Mouse (Mus musculus) spleen, postnatal 14 days (tissue): ENCODE data around the gene Il5.
"Not testable (repeated sequence)": the region's sequence is repeated elsewhere in the genome, so short reads cannot be mapped to it uniquely, and the experiment has no call there.

Source experiments
- DNase-seq, 2 experiments: peaks; one replicate each; pipeline ENCODE4 v3.0.0; 2021 to 2022; ENCODE audit warnings: low spot score in 2 of 2

Gene Il5

DNA sequence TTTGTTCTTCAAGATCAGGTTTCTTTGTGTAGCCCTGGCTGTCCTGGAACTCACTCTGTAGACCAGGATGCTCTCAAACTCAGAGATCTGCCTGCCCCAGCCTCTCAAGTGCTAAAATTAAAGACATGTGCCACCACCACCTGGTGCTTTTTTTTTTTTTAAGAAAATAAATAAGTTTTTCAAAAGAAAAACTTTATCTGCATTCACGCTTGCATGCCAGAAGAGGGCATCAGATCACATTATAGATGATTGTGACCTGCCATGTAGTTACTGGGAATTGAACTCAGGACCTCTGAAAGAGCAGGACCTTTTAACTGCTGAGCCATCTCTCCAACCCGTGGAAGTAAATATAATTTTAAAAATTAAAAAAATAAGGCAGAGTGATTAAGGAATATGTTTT lies 24.7 kb downstream of the Il5 start:
- no peak for DNase-seq

DNA sequence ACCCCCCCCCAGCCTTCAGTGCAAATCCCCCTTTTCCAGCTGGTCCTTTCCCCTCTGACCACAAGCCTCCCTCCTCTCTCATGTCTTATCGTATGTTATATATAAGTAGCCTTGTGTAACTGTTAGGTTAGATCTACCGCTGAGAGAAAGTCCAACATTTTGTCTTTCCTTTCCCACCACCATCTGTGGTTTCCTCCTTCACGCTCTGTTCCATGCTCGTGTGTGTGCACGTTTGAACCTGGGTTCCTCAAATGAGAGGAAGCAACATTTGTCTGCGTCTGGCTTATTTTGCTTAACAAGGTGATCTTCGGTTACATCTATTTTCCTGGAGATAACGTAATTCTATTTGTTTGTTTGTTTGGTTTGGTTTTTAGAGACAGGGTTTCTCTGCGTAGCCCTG lies 27.4 kb downstream of the Il5 start:
- DNase-seq = no peak

DNA sequence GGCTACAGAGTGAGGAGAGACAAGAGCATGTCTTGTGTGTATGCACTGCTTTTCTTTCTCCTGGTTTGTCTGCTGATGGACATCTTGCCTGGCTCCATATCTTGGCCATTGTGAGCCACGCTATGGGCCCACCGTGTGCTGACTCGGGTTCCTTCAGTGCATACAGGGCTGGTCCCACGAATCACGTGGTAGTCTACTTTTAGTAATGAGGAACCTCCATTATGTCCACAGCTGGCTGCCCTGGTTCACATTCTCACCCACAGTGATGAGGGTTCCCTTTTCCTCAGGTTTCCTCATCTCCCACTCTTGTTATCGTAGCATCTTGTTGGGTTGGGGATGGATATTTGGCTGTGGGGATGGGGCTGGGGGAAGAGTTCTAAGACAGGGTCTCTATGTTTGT lies 28.0 kb downstream of the Il5 start:
- no peak for DNase-seq

DNA sequence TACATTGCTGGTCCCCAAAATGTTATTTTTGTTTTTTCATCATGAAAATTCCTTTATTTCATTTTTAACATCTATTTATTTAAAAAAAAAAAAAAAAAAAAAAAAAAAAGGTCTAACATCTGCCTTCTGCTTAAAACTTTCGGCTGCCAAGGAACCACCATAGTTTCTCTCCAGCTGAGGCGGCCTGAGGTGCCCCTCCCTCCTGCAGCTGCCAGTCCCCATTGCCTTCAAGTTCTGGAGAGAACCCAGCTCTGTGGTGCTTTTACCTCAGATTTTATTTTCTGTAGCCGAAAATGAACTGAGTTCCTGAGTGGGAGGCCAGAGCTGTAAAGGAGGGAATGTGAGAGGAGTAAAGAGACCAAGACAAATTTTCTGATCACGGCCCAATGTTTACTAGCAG lies 28.7 kb downstream of the Il5 start:
- DNase-seq = no peak

DNA sequence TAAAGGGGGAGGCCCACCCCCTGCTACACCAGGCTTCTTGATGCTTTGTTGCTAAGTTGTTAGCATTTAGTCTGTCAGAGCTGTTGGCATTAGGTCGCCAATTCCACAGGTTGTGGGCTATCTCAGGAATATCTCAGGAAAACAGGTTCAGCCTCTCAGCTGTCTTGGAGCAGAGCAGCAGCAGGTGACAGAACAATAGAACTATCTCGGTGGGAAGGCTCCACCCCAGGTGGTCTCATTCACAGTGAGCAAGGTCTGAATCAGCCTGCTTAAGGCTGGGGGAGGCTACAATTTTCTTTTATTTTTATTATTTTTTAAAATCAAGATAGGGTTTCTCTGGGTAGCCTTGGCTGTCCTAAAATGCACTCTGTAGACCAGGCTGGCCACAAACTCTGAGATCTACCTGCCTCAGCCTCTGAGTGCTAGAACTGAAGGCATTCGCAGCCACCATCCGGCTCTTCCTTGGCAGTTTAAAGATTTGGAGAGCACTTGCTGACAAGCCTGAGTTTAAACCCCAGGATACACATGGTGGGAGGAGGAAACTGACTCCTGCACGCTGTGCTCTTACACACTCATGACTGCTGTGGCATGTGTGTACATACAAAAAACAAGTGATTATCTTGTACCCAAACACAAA lies 29.2 kb downstream of the Il5 start:
- DNase-seq = no peak

DNA sequence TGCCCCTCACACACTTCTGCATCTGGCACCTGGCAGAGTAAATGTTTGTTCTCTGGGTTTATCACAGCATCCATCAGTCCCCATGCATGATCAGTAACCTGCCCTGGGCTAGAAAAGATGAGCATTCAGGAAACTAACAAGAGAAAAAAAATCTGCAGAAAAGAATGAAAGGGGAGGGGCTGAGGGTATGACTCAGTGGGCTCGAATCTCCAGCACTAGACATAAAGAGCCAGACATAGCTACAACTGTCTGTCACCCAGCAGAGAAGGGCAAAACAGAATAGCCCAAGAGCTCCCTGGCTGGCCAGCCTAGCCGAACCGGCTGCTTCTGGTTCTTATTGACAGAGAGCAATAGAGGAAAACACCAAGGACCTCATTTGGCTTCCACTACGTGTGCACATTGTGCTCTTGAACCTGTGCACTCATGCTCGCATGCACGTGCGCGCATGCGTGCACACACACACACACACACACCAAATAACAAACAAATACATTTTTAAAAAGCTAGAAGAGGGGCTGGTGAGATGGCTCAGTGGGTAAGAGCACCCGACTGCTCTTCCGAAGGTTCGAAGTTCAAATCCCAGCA lies 34.5 kb downstream of the Il5 start:
- no peak for DNase-seq

DNA sequence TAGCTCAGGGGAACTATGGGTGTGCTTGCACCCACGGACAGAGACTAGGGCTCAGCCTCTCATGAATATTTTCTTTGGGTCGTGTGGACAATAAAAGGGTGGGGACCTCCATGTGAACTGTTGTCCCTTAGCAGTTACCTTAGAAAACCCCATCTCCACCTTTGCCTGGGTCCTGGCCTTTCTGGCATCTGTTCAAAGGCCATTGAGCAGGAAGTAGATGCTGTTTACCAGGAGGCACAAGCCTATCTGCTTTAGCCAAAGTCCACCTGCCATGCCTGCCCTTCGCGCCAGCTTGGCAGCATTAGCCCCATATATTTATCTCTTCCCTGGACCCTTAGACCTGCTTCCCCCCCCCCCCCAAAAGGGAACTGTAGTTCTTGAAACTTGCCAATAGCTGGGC lies 37.0 kb downstream of the Il5 start:
- no peak for DNase-seq

DNA sequence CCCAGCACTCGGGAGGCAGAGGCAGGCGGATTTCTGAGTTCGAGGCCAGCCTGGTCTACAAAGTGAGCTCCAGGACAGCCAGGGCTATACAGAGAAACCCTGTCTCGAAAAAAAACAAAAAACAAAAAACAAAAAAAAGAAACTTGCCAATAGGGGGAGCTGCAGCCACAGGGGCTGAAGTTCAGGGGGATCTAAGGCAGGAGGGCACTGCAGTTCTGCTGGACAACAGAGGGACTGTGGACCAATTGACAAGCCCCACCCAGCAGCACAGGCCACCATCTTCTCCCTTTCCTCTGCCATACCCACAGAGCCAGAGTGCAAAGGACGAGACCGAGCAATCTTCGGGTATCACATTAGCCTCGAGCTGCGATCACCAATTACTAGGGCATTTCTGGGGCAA lies 37.4 kb downstream of the Il5 start:
- DNase-seq = not testable (repeated sequence)

DNA sequence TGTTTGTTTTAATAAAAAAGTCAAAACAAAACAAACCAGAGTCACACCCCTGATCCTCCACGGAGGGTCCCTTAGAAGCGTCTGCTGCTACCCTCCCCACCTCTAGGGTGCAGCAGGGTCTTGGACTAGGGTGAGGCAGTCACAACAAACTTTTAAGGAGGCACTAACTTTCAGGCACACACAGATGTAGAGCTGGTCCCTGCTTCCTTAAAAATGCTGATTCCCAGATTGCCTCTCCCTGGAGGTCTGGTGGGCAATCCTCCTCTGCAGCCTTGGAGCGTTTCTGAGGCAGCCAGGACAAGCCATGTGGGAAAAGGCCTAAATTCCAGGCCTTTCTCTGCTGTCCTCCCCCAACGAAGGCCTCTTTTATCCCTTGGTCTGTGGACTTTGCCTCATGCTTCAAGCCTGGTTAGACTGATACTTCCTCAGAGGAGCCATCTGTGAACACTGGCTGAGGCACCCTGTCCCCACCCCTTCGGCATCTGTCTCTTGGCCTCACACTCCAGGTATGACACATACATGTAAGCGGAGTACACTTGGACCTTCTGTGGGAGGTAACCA lies 38.3 kb downstream of the Il5 start:
- DNase-seq = no peak

DNA sequence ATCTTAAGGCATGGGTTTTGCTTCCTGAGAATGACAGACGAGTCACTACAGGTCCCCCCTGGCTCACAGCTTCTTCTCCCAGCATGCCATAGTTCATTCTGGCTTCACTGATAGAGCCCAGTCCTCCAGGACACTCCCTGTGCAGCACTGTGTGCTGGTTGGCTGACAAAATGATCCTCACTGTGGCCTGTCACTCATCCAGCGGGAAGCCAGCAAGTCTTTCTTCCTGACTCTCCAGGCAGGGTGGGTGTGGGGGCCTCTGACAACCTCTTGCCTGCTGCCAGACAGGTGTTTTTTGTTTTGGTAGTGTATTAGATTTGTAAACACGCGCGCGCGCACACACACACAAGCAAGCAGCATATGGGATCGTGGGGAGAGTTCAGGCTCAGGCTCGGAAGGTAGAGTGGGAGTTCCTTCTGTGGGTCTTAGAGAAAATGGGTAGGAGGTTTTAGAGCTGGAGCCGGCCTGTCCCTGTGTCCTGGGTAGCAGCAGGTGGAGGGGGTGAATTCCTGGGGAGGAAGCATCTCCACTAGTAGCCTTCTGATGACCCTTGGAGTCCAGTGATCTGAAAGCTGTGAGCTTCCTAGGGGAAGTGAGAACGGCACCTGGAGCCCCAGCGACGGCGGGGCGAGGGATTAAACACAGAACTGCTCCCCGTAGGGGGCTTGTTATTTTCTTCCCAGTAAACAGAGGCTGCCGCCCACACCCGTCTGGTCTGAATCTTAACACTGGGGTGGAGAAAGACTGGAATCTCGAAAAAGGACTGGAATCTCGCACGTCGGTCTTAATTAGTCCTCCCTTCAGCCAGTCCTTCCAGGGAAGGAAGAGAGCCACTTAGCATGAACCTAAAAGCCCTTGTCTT lies 39.2 kb downstream of the Il5 start:
- no peak for DNase-seq

DNA sequence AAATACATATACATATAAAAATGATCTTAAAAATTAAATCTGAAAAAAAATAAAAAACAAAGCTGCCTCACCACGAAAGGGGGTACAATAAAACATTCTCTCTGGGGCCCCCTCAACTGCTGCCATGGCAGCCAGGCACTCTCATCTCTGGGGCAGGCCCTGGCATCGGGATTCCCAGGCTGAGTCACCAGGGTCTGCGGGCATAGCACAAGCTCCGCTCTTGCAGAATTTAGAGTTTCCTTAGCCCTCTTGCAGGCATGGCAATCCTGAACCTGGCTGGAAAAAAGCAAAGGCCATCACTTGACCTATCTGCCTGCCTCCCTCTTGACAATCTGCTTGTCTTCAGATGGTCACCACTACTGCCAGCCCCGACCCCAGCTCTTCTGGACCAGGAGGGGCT lies 40.7 kb downstream of the Il5 start:
- no peak for DNase-seq

DNA sequence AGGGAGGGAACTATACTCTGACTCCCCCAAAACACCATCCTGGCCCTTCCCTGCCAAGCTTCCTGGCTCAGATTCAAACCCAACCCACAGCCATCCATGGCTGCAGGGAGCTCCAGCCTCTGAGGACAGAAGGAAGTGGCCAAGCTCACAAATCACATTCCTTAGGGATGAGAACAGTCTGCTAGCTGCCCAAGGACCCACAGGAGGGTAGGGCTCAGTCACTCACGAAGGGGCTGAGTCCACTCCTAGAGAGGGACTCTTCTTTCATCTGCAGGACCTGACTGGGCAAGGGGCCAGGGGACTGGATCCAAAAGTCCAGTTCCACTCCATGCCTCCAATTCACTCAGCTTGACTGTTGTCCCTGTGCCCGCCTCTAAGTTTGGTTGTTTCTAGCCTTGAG lies 41.2 kb downstream of the Il5 start:
- DNase-seq = no peak

DNA sequence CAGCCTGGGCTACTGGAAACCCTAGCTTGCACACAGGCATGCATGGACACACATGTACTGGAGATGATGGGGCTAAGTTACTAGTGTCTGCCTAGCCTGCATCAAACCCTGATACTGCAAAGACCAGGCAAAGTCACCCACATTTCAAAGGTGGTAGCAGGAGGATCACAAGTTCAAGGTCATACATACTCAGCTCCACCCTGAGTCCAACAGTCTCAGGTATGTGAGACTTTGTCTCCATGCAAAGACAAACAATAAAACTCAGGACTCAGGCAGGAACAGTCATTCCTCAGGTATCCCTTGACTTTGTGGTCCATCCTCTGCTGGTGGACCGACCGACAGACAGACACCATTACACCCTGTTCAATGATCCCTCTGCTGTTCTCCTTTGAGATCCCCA lies 41.8 kb downstream of the Il5 start:
- DNase-seq = no peak

DNA sequence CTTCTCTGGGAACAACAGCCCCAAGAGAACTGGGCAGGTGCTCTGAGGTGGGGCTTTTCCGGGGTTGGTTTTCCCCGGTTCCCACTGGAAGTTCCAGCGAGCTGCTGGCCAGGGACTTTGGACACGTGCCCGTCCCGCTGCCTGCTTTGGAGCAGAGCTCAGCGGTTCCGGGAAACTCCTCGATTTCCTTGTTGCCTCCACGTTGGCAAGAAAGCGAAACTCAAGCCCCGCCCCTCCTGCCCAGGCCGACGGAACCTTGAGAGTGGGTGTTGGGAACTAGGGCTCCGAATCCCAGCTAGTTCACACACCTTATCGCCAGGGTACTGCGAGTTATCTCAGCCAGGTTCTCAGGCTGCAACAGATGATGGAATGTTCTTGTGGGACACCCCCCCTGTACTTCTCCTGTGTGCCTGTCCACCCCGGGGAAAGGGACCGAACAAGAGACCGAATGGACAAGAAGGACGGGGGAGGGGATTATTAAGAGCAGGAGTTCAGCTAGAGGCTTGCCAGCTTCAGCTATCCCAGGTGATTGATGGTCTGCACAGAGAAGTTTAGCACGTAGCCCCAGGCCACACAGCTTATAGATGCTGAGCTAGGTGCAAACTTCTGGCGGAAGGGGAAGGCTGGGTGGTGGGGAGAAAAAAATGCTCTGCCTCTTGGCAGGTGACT lies 42.4 kb downstream of the Il5 start:
- peak; percentile 41 to 59 for DNase-seq

DNA sequence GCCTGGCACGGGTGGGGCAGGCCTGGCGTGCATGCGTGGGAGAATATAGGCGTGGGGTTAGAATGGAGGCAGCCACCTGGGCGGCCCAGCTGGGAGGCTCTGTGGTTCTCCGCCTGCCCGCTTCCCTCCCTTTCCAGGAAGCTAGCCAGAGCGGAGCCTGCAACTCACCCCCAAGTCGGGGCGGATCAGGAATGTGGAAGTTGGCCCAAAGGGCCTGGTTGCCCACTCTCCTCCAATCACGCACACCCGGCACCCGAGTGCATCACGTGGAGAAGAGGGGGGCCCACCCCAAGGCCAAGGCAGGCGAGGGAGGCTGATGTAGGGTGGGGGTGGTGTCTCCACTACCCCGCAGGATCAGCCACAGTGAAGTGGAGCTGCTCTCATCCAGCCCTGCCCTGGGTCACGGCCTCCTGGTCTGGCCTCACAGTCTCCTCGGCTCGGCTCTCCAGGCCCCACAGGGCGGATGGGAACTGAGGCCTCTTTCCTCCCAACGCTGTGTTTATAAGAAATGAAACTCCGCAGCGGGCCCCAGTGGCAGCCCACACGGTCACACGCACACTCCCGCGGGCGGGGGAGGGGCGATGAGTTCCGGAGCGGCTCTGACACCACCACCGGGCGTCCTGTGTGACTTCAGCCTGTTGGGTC lies 43.0 kb downstream of the Il5 start:
- DNase-seq = peak; percentile 77 to 84

DNA sequence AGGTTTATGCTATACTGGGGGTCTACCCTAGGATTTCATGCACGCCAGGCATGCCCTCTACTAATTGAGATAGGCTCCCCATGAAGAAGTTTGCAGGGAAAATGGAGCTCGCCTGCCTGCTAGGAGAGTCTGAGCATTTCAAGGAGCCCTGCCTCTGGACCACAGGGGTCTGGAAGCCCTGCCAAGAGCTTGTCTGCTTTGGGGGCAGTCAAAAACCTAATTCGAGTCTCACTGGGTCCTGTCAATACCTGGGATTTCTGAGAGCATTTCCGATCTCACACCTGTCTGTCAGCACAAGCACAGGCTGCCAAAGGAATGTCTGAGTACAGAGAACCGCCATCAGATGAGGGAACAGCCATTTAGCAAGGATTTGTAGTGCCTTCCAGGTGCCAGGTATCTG lies 44.0 kb downstream of the Il5 start:
- DNase-seq = no peak

DNA sequence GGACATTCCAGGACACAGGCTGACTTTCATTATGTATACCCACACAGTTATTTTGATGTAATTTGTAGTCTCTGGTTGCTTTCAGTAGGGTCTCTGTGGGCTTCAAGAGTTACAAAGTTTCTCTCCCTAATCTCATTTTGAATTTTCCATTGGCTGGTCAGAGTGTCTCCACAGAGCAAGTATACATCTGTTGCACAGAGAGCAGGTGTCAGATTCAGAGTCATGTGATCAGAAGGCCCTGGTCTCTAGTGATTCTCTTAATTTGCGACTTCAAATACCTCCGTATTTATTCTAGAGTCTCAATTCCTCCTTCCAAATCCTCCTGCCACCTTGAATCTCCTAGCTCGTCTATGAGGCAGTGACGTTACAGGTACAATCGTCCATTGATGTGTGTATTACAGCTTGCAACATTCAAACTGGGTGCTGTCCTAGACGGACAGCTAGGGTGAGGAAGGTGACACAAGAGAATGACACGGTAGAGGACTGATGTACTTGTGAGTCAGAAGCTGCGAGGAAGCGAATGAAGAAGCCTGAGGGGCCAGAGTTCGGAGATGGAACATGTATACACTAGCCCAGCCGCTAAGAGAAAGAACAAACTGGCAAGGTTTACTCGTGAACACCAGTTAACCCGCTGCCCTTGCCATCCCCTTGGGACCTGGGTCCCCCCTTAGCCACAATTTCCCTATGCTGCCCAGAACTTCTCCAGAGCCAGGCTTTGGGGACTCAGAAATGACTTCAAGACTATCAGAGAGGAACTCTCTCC lies 48.0 kb downstream of the Il5 start:
- no peak for DNase-seq

DNA sequence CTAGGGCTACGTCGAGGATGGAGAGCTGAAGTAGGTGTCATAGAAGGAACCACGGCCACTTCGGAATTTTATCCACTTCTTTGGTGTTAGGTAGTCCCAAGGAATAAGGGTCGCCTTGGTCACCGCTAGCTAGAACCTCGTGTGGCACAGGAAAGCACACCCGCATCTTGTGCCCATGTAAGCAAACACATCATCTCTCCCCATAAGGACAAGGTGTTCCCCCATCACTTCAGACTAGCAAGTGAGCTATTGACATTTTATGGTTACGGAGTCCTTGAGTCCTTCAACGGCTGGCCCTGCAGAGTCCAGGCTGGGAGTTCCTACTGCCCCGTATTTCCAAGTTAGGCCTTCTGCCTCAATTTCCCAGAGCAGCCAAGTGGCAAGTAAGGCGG lies 48.6 kb downstream of the Il5 start:
- DNase-seq = no peak

DNA sequence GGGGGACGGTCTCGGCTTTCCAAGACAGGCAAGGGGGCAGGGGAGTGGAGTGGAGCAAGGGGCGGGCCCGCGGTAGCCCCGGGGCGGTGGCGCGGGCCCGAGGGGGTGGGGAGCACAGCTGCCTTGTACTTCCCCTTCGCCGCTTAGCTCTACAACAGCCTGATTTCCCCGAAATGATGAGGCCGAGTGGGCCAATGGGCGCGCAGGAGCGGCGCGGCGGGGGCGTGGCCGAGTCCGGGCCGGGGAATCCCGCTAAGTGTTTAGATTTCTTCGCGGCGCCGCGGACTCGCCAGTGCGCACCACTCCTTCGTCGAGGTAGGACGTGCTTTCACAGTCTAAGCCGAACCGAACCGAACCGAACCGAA lies 49.1 kb downstream of the Il5 start, which contains the start of gene Irf1:
TSS of gene Irf1 (plus strand) at position 255 of the 365 bp plus-strand sequence.
- DNase-seq = peak; percentile 84 to 91

DNA sequence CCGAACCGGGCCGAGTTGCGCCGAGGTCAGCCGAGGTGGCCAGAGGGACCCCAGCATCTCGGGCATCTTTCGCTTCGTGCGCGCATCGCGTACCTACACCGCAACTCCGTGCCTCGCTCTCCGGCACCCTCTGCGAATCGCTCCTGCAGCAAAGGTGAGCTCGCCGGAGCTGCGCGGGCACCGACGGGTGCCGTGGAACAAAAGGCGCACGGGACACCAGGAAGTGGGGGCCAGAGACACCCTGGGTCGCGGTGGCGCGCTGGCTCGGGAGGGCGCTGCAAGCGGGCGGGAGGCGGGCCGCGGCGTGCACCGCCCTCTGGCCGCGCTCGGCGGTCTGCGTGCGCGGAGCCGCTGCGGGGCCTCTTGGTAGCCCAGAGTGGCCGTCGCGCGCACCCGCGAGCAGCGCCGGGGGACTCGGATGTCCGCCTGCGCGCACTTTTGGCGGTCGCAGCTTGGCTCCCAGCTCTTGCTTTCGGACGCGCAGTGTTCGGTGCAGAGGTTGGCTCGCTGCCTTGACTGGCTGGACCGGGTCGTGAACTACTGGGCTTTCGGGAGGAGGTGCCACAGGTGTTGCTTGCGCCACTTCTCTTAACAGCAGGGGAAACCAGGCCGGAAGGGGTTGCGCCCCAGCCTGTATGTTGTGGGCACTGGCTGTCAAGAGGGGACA lies 49.7 kb downstream of the Il5 start:
- peak; percentile 46 to 68 for DNase-seq
